Mouse (Mus musculus): ENCODE measurements around the gene Nbr1.
A peak's percentile ranks its signal among the peaks of the same experiment; 100 is the strongest.
"Not testable (repeated sequence)": the region's sequence is repeated elsewhere in the genome, so short reads cannot be mapped to it uniquely, and the experiment has no call there.

Gene Nbr1

GRCm38 (mm10) chr11:101582054-101583035 lies 30.4 kb downstream of the Nbr1 start, which contains the start of gene Tmem106a:
Tmem106a (plus strand) TSS chr11:101582242.
- DNase-seq (ENCODE audit: low read depth, low spot score), result peak; percentile 50

GRCm38 (mm10) chr11:101583205-101583604 lies 31.3 kb downstream of the Nbr1 start:
- DNase-seq (ENCODE audit: low read depth, low spot score), result no peak

- DNase-seq (ENCODE audit: low read depth, low spot score), result not testable (repeated sequence)
These were observed 33.1 kb downstream of the Nbr1 start for GRCm38 (mm10) chr11:101585031-101585430.

GRCm38 (mm10) chr11:101585805-101586204 lies 33.9 kb downstream of the Nbr1 start:
- DNase-seq (ENCODE audit: low read depth, low spot score), result no peak

- DNase-seq (ENCODE audit: low read depth, low spot score), result peak; percentile 50
These were observed 35.7 kb downstream of the Nbr1 start for GRCm38 (mm10) chr11:101587676-101588075.

GRCm38 (mm10) chr11:101588868-101589267 lies 36.9 kb downstream of the Nbr1 start:
- DNase-seq (ENCODE audit: low read depth, low spot score), result no peak

GRCm38 (mm10) chr11:101589444-101589843 lies 37.5 kb downstream of the Nbr1 start:
- DNase-seq (ENCODE audit: low read depth, low spot score), result no peak

- no peak for DNase-seq (ENCODE audit: low read depth, low spot score)
These were observed 38.2 kb downstream of the Nbr1 start for GRCm38 (mm10) chr11:101589989-101590624.

GRCm38 (mm10) chr11:101599156-101599555 lies 47.2 kb downstream of the Nbr1 start, which contains the start of gene Gm11634:
Gm11634 (minus strand) TSS chr11:101599256.
- no peak for DNase-seq (ENCODE audit: low read depth, low spot score)

- DNase-seq (ENCODE audit: low read depth, low spot score), result peak; percentile 31
These were observed 50.5 kb downstream of the Nbr1 start for GRCm38 (mm10) chr11:101602491-101602890.

- no peak for DNase-seq (ENCODE audit: low read depth, low spot score)
These were observed 52.2 kb downstream of the Nbr1 start for GRCm38 (mm10) chr11:101604116-101604515.

GRCm38 (mm10) chr11:101604531-101605453 lies 52.8 kb downstream of the Nbr1 start:
- DNase-seq (ENCODE audit: low read depth, low spot score), result not testable (repeated sequence)

GRCm38 (mm10) chr11:101607134-101607533 lies 55.2 kb downstream of the Nbr1 start:
- DNase-seq (ENCODE audit: low read depth, low spot score), result not testable (repeated sequence)

- DNase-seq (ENCODE audit: low read depth, low spot score), result no peak
These were observed 58.5 kb downstream of the Nbr1 start for GRCm38 (mm10) chr11:101610445-101610844.

- no peak for DNase-seq (ENCODE audit: low read depth, low spot score)
These were observed 61.6 kb downstream of the Nbr1 start for GRCm38 (mm10) chr11:101613596-101613995.

GRCm38 (mm10) chr11:101614116-101614515 lies 62.2 kb downstream of the Nbr1 start:
- DNase-seq (ENCODE audit: low read depth, low spot score), result no peak

- DNase-seq (ENCODE audit: low read depth, low spot score), result no peak
These were observed 63.4 kb downstream of the Nbr1 start for GRCm38 (mm10) chr11:101615380-101615779.

GRCm38 (mm10) chr11:101616104-101616503 lies 64.2 kb downstream of the Nbr1 start:
- no peak for DNase-seq (ENCODE audit: low read depth, low spot score)

GRCm38 (mm10) chr11:101616948-101617767 lies 65.2 kb downstream of the Nbr1 start:
- no peak for DNase-seq (ENCODE audit: low read depth, low spot score)

GRCm38 (mm10) chr11:101617849-101618248 lies 65.9 kb downstream of the Nbr1 start:
- DNase-seq (ENCODE audit: low read depth, low spot score), result no peak

Data from skeletal muscle tissue, adult 2 months (tissue).